Mouse (Mus musculus): ENCODE data around the gene Lmod3. TPM values are rescaled to one million over a fixed set of nuclear protein-coding genes. Genes with fewer than 3 reads are reported as not detected.

The Lmod3 gene
- total and polyA plus RNA-seq, 2 experiments, result 0.07 to 0.28 TPM

DNA sequence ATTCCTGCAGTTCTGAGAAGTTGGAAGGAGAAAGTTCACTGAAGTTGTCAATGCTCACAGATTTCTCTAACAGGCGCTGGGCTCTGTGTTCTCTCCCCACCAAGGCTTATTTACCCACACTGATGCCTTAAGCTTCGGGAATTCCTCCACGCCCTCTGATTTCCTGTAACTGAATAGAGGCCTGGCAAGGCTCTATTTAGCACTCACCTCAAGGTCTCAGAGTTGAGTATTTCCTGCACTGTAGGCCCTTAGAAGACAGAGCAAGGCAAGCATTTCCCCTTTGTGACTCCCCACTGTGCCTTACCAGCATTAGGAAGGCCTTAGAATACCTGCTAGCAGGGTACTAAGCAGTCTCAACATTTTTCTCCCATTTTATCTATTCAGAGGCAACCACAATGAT, 44.2 kb downstream of the Lmod3 start:
- Histone ChIP-seq H3K27me3 (ENCODE audit: control insufficient read depth, insufficient read depth, low read length) (no peaks in the 10 kb centered on the region), H3K36me3 (ENCODE audit: control insufficient read depth, insufficient read depth, low read length) (no peaks in the 10 kb centered on the region), H3K4me3 (ENCODE audit: insufficient read depth, low read depth, low read length) (no peak overlapping the region), H3K79me2 (ENCODE audit: control insufficient read depth, insufficient read depth, low read length) (peaks cover 15% of the 10 kb centered on the region; the same call in 1 of the 2 replicates), H3K9ac (ENCODE audit: low read depth, low read length) (no peak overlapping the region), H3K4me1 (ENCODE audit: control insufficient read depth, insufficient read depth, low read length) (peaks cover 6% of the 10 kb centered on the region), H3K27ac (replicated peaks; ENCODE audit: insufficient read depth, low read depth, low read length) (no peak overlapping the region)
- DNase-seq (ENCODE audit: extremely low read depth, low read depth, low spot score), result no peak
- WGBS, result 69% methylated on average over 3 of the region's 3 CpGs
- no peak for TF ChIP-seq POLR2A (IDR thresholded peaks at IDR 0.05; ENCODE audit: extremely low read depth, insufficient read depth, low read length)
- no peak for TF ChIP-seq CTCF (IDR thresholded peaks at IDR 0.05; ENCODE audit: low read depth, low read length)

DNA sequence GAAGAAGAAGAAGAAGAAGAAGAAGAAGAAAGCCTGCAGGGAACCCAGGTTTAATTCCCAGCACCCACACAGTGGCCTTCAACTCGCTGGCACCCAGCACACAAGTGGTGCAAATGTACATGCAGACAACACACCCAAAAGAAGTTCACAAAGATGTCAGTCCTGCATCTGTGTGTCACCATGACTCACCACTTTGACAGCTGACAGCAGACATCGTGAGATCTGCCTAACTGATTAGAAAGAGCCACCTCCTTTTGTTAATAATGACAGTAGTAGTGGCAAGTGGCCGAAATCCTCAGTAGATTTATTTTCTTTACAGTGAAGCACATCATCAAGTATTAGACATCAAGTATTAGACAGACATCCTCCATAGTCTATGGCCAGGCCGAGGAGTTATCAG, 45.5 kb downstream of the Lmod3 start:
- Histone ChIP-seq H3K27ac (replicated peaks; ENCODE audit: insufficient read depth, low read depth, low read length) (no peak overlapping the region), H3K4me1 (ENCODE audit: control insufficient read depth, insufficient read depth, low read length) (peaks cover 5% of the 10 kb centered on the region), H3K36me3 (ENCODE audit: control insufficient read depth, insufficient read depth, low read length) (no peaks in the 10 kb centered on the region), H3K79me2 (ENCODE audit: control insufficient read depth, insufficient read depth, low read length) (peaks cover 15% of the 10 kb centered on the region; the same call in 1 of the 2 replicates), H3K4me3 (ENCODE audit: insufficient read depth, low read depth, low read length) (no peak overlapping the region), H3K27me3 (ENCODE audit: control insufficient read depth, insufficient read depth, low read length) (no peaks in the 10 kb centered on the region), H3K9ac (ENCODE audit: low read depth, low read length) (no peak overlapping the region)
- no peak for TF ChIP-seq POLR2A (IDR thresholded peaks at IDR 0.05; ENCODE audit: extremely low read depth, insufficient read depth, low read length)
- TF ChIP-seq CTCF (IDR thresholded peaks at IDR 0.05; ENCODE audit: low read depth, low read length), result no peak
- WGBS, result 83% methylated on average over 4 of the region's 4 CpGs
- no peak for DNase-seq (ENCODE audit: extremely low read depth, low read depth, low spot score)

DNA sequence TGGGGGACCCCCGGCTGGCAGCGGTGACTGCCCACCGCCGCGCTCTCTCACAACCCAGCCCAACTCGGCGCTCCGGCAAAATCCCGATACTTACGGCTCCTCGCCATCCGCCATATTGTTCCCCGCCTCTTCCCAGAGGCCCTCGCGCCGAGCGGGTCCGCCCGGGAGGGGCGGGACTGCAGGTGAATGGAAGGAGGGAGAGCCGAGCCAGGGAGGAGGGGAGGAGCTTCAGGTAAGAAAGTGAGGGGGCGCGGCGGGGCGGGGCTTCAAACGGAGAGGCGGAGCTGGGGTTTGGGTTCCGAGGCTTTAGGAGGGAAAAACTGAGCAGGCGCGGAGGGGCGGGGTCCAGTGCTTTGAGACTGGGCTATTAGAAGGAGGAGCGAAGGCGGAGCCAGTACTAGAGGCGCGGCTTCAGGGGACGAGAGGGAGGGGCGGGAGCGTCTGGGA, 47.1 kb downstream of the Lmod3 start, which contains the start of gene Uba3:
Uba3 (minus strand) TSS at position 209 of the 447 bp plus-strand sequence.
- Histone ChIP-seq H3K27me3 (ENCODE audit: control insufficient read depth, insufficient read depth, low read length) (no peaks in the 10 kb centered on the region), H3K9ac (ENCODE audit: low read depth, low read length) (peak within 1 kb of the TSS; percentile 90), H3K4me1 (ENCODE audit: control insufficient read depth, insufficient read depth, low read length) (peaks cover 2% of the 10 kb centered on the region; the same call in 1 of the 2 replicates), H3K36me3 (ENCODE audit: control insufficient read depth, insufficient read depth, low read length) (peaks cover 2% of the 10 kb centered on the region; the same call in 1 of the 2 replicates), H3K79me2 (ENCODE audit: control insufficient read depth, insufficient read depth, low read length) (peaks cover 8% of the 10 kb centered on the region; the same call in 1 of the 2 replicates), H3K4me3 (ENCODE audit: insufficient read depth, low read depth, low read length) (peak within 1 kb of the TSS; percentile 77), H3K27ac (replicated peaks; ENCODE audit: insufficient read depth, low read depth, low read length) (peak within 1 kb of the TSS; percentile 58)
- peak; percentile 92 for DNase-seq (ENCODE audit: extremely low read depth, low read depth, low spot score)
- WGBS, result under 1% methylated on average over 38 of the region's 38 CpGs
- no peak for TF ChIP-seq CTCF (IDR thresholded peaks at IDR 0.05; ENCODE audit: low read depth, low read length)
- TF ChIP-seq POLR2A (IDR thresholded peaks at IDR 0.05; ENCODE audit: extremely low read depth, insufficient read depth, low read length), result peak; percentile 85

DNA sequence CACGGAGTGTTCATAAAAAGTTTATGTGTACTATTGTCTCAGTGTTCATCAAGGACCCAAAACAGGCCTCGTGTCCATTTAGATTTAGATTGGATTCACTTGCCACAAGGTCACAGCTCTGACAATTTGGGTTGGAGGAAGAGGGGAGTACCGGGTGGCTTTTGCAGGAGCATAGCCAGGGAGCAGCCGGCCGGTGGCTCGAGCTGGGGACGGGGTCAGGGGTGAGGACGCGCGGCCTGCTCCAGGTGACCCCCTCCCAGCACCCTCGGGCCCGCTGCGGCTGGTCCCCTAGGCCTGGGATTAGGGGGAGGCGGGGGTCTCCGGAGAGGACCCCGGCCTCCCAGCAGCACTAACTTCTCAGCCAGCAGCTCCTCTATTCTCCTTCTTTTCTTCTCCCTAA, 47.6 kb downstream of the Lmod3 start:
- H3K79me2 ChIP-seq (ENCODE audit: control insufficient read depth, insufficient read depth, low read length), result peaks cover 8% of the 10 kb centered on the region; the same call in 1 of the 2 replicates
- peaks cover 2% of the 10 kb centered on the region; the same call in 1 of the 2 replicates for H3K4me1 ChIP-seq (ENCODE audit: control insufficient read depth, insufficient read depth, low read length)
- H3K36me3 ChIP-seq (ENCODE audit: control insufficient read depth, insufficient read depth, low read length), result peaks cover 4% of the 10 kb centered on the region; the same call in 1 of the 2 replicates
- peak overlapping the region; percentile 58 for H3K27ac ChIP-seq (replicated peaks; ENCODE audit: insufficient read depth, low read depth, low read length)
- under 1% methylated on average over 16 of the region's 16 CpGs for WGBS
- H3K9ac ChIP-seq (ENCODE audit: low read depth, low read length), result peak overlapping the region; percentile 90
- H3K27me3 ChIP-seq (ENCODE audit: control insufficient read depth, insufficient read depth, low read length), result no peaks in the 10 kb centered on the region
- peak overlapping the region; percentile 77 for H3K4me3 ChIP-seq (ENCODE audit: insufficient read depth, low read depth, low read length)
- peak; percentile 33 for DNase-seq (ENCODE audit: extremely low read depth, low read depth, low spot score)
- TF ChIP-seq CTCF (IDR thresholded peaks at IDR 0.05; ENCODE audit: low read depth, low read length) (no peak), POLR2A (IDR thresholded peaks at IDR 0.05; ENCODE audit: extremely low read depth, insufficient read depth, low read length) (no peak)

DNA sequence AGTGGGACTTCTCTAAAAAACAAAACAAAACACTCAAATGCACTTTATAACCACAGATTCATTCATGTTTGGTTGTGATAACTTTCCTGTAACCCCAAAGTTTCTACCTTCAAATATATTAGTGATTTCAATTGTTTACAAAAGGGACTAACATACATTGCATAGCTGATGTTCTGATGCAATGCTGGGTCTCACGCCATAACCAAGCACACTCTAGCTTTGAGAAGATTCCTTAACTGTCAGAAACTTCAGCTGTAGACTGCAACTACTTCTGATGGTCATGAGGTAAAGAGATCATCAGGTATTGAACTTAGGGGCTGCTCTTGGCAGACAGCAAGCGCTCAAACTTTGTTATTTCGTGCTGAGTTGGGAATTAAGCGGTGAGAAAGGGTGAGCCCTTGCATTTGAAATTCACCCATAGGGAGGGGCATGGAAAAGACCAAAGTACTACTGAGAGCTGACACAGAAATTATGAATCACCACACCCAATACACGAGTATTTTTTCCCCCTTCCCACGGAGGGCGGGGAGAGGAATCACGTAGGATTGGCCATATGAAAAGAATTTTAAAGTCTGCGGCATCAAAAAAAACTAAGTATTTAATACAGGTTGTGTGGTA, 48.2 kb downstream of the Lmod3 start:
- H3K27me3 ChIP-seq (ENCODE audit: control insufficient read depth, insufficient read depth, low read length), result no peaks in the 10 kb centered on the region
- 10% methylated on average over 9 of the region's 9 CpGs for WGBS
- H3K79me2 ChIP-seq (ENCODE audit: control insufficient read depth, insufficient read depth, low read length), result peaks cover 8% of the 10 kb centered on the region; the same call in 1 of the 2 replicates
- no peak overlapping the region for H3K27ac ChIP-seq (replicated peaks; ENCODE audit: insufficient read depth, low read depth, low read length)
- H3K4me1 ChIP-seq (ENCODE audit: control insufficient read depth, insufficient read depth, low read length), result peaks cover 2% of the 10 kb centered on the region; the same call in 1 of the 2 replicates
- peak; percentile 43 for DNase-seq (ENCODE audit: extremely low read depth, low read depth, low spot score)
- peaks cover 8% of the 10 kb centered on the region; the same call in 1 of the 2 replicates for H3K36me3 ChIP-seq (ENCODE audit: control insufficient read depth, insufficient read depth, low read length)
- no peak overlapping the region for H3K9ac ChIP-seq (ENCODE audit: low read depth, low read length)
- peak overlapping the region; percentile 77 for H3K4me3 ChIP-seq (ENCODE audit: insufficient read depth, low read depth, low read length)
- no peak for TF ChIP-seq POLR2A (IDR thresholded peaks at IDR 0.05; ENCODE audit: extremely low read depth, insufficient read depth, low read length)
- no peak for TF ChIP-seq CTCF (IDR thresholded peaks at IDR 0.05; ENCODE audit: low read depth, low read length)

DNA sequence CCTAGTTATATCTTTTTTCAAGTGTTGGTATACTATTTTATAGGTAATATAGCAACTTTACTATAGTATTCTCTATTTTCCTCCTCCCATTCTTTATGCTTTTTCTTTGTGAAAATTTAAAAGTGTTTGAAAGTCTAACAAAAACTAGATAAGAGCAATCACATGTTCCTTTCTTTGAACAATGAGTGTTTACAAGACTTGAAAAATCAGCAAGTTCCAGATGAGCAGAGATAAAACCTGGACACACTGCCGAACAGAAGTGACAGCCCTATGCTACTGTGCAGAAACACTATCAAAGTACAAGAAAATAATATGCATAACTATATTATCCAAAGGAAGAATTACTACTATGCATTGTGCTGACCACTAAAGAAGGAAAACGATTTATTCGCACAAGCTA, 50.1 kb downstream of the Lmod3 start:
- Histone ChIP-seq H3K4me3 (ENCODE audit: insufficient read depth, low read depth, low read length) (no peak overlapping the region), H3K79me2 (ENCODE audit: control insufficient read depth, insufficient read depth, low read length) (peaks cover 8% of the 10 kb centered on the region; the same call in 1 of the 2 replicates), H3K27ac (replicated peaks; ENCODE audit: insufficient read depth, low read depth, low read length) (no peak overlapping the region), H3K4me1 (ENCODE audit: control insufficient read depth, insufficient read depth, low read length) (peaks cover 2% of the 10 kb centered on the region; the same call in 1 of the 2 replicates), H3K9ac (ENCODE audit: low read depth, low read length) (no peak overlapping the region), H3K27me3 (ENCODE audit: control insufficient read depth, insufficient read depth, low read length) (no peaks in the 10 kb centered on the region), H3K36me3 (ENCODE audit: control insufficient read depth, insufficient read depth, low read length) (peaks cover 17% of the 10 kb centered on the region)
- TF ChIP-seq POLR2A (IDR thresholded peaks at IDR 0.05; ENCODE audit: extremely low read depth, insufficient read depth, low read length) (no peak), CTCF (IDR thresholded peaks at IDR 0.05; ENCODE audit: low read depth, low read length) (no peak)
- no peak for DNase-seq (ENCODE audit: extremely low read depth, low read depth, low spot score)
- 64% methylated on average over 3 of the region's 3 CpGs for WGBS

All from liver, adult 2 months (tissue).